Mouse (Mus musculus): Measurements from ENCODE around the gene Gng8. TPM values are rescaled to one million over a fixed set of nuclear protein-coding genes. Genes with fewer than 3 reads are reported as not detected.

Gene Gng8
- total and polyA plus RNA-seq, 2 experiments from 2014 or later = 16.4 TPM; not detected in 1

GRCm38 (mm10) chr7:16917447-16917846, 25.9 kb downstream of the Gng8 start:
- 90% methylated on average over 11 of the region's 11 CpGs for WGBS
- no peak overlapping the region for H3K4me3 ChIP-seq (ENCODE audit: low read depth, low read length)
- no peak for TF ChIP-seq CTCF (IDR thresholded peaks at IDR 0.05; ENCODE audit: low read depth)
- DNase-seq (no peak), ATAC-seq (no peak)
- H3K4me2 ChIP-seq (ENCODE audit: low read depth) = no peak overlapping the region
- H3K9me3 ChIP-seq (ENCODE audit: low read length) = no peaks in the 10 kb centered on the region
- no peak overlapping the region for H3K27ac ChIP-seq (ENCODE audit: low read depth, low read length)
- no peak overlapping the region for H3K9ac ChIP-seq
- peaks cover 16% of the 10 kb centered on the region for H3K4me1 ChIP-seq (ENCODE audit: insufficient read depth)
- H3K36me3 ChIP-seq (ENCODE audit: insufficient read depth) = peaks cover 65% of the 10 kb centered on the region
- no peaks in the 10 kb centered on the region for H3K27me3 ChIP-seq (ENCODE audit: insufficient read depth, low read length)

DNA sequence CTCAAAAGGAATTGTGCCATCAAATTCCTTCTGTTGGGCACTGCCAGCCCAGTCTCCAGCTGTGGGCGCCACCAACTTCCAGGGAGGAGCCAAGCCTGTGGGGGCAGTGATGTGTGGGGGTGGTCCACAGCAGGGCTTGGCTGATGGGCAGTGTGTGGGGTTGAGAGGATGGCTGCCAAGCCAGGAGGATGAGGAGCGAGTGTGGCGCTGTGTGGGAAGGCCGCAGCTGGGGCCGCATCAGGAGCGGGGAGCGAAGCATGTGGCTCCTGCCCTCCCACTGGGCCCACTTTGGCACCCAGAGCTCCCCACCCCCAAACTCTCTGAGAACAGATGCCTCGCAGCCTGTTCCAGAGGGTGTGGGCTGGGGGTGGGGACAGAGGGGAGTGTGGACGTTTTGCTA, 26.4 kb downstream of the Gng8 start:
- Histone ChIP-seq H3K9me3 (ENCODE audit: low read length) (no peaks in the 10 kb centered on the region), H3K36me3 (ENCODE audit: insufficient read depth) (peaks cover 65% of the 10 kb centered on the region), H3K9ac (no peak overlapping the region), H3K27ac (ENCODE audit: low read depth, low read length) (no peak overlapping the region), H3K4me3 (ENCODE audit: low read depth, low read length) (no peak overlapping the region), H3K4me1 (ENCODE audit: insufficient read depth) (peaks cover 16% of the 10 kb centered on the region), H3K4me2 (ENCODE audit: low read depth) (no peak overlapping the region), H3K27me3 (ENCODE audit: insufficient read depth, low read length) (no peaks in the 10 kb centered on the region)
- TF ChIP-seq CTCF (IDR thresholded peaks at IDR 0.05; ENCODE audit: low read depth) = no peak
- 65% methylated on average over 9 of the region's 9 CpGs for WGBS
- ATAC-seq (no peak), DNase-seq (no peak)

DNA sequence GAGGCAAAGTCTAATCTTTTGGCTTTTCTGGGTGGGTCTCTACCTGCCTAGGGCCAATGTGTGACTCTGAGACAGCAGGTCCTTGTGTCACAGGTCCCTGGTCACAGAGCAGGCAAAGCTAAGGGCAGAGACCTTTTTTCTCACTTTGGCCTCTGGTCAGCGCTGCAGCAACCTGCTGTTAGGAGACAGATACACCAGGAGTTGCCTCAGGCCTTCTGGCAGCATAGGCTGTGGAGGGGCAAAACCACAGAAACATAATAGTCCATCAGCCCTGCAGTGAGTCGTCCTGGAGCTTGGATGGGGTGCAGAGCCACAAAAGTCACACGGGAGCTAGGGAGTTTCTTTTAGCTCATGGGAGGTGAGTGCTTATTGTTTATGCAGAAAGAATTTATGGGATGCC, 27.1 kb downstream of the Gng8 start:
- Histone ChIP-seq H3K27ac (ENCODE audit: low read depth, low read length) (no peak overlapping the region), H3K4me1 (ENCODE audit: insufficient read depth) (peaks cover 16% of the 10 kb centered on the region)

GRCm38 (mm10) chr7:16919395-16920149, 28.0 kb downstream of the Gng8 start:
- H3K4me2 ChIP-seq (ENCODE audit: low read depth) = peak overlapping the region; percentile 92
- WGBS = 76% methylated on average over 13 of the region's 13 CpGs
- H3K9me3 ChIP-seq (ENCODE audit: low read length) = no peaks in the 10 kb centered on the region
- peaks cover 16% of the 10 kb centered on the region for H3K4me1 ChIP-seq (ENCODE audit: insufficient read depth)
- H3K9ac ChIP-seq = peak overlapping the region; percentile 19
- TF ChIP-seq CTCF (IDR thresholded peaks at IDR 0.05; ENCODE audit: low read depth) = no peak
- no peak overlapping the region for H3K27ac ChIP-seq (ENCODE audit: low read depth, low read length)
- peaks cover 53% of the 10 kb centered on the region for H3K36me3 ChIP-seq (ENCODE audit: insufficient read depth)
- ATAC-seq = no peak
- H3K27me3 ChIP-seq (ENCODE audit: insufficient read depth, low read length) = no peaks in the 10 kb centered on the region
- peak overlapping the region; percentile 1; the same call in 1 of the 2 replicates for H3K4me3 ChIP-seq (ENCODE audit: low read depth, low read length)
- no peak for DNase-seq

More for the DNA sequence above, 27.1 kb downstream of the Gng8 start:
- Histone ChIP-seq H3K4me3 (ENCODE audit: low read depth, low read length) (no peak overlapping the region), H3K27me3 (ENCODE audit: insufficient read depth, low read length) (no peaks in the 10 kb centered on the region), H3K9ac (no peak overlapping the region), H3K4me2 (ENCODE audit: low read depth) (no peak overlapping the region), H3K36me3 (ENCODE audit: insufficient read depth) (peaks cover 62% of the 10 kb centered on the region), H3K9me3 (ENCODE audit: low read length) (no peaks in the 10 kb centered on the region)
- DNase-seq (no peak), ATAC-seq (no peak)
- 83% methylated on average over 3 of the region's 3 CpGs for WGBS
- no peak for TF ChIP-seq CTCF (IDR thresholded peaks at IDR 0.05; ENCODE audit: low read depth)

DNA sequence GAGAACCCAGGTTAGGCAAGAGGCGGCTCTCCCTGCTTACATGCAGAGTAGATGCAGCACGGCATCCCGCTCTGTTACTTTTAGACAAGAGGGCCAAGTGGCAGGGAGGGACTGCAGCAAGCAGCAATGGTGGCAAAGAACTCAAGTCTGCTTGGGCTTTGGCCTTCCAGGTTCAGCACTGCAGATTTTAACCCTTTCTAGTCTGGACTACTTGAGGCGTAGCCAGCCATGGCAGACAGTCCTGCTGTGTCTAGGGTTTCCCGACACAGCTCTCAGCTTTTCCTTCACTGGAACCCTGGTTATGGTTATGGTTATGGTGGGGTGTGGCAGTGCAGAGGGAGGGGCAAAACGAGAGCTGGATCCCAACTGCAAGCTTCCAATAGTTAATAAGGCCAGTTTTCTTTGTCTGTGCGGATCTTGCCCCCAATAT, 28.6 kb downstream of the Gng8 start:
- Histone ChIP-seq H3K27ac (ENCODE audit: low read depth, low read length) (no peak overlapping the region), H3K4me3 (ENCODE audit: low read depth, low read length) (peak overlapping the region; percentile 1; the same call in 1 of the 2 replicates)
- 71% methylated on average over 7 of the region's 7 CpGs for WGBS

GRCm38 (mm10) chr7:16920818-16921791, 29.5 kb downstream of the Gng8 start:
- 33% methylated on average over 21 of the region's 21 CpGs for WGBS
- Histone ChIP-seq H3K9me3 (ENCODE audit: low read length) (no peaks in the 10 kb centered on the region), H3K4me2 (ENCODE audit: low read depth) (peak overlapping the region; percentile 92), H3K4me3 (ENCODE audit: low read depth, low read length) (peak overlapping the region; percentile 84), H3K36me3 (ENCODE audit: insufficient read depth) (peaks cover 38% of the 10 kb centered on the region), H3K9ac (peak overlapping the region; percentile 67), H3K4me1 (ENCODE audit: insufficient read depth) (peaks cover 16% of the 10 kb centered on the region), H3K27ac (ENCODE audit: low read depth, low read length) (peak overlapping the region; percentile 100), H3K27me3 (ENCODE audit: insufficient read depth, low read length) (no peaks in the 10 kb centered on the region)
- no peak for TF ChIP-seq CTCF (IDR thresholded peaks at IDR 0.05; ENCODE audit: low read depth)
- DNase-seq (peak; percentile 35), ATAC-seq (no peak)

More for the DNA sequence above, 28.6 kb downstream of the Gng8 start:
- ATAC-seq = no peak
- no peaks in the 10 kb centered on the region for H3K9me3 ChIP-seq (ENCODE audit: low read length)
- no peak for DNase-seq
- peaks cover 47% of the 10 kb centered on the region for H3K36me3 ChIP-seq (ENCODE audit: insufficient read depth)
- H3K4me2 ChIP-seq (ENCODE audit: low read depth) = peak overlapping the region; percentile 92
- no peak for TF ChIP-seq CTCF (IDR thresholded peaks at IDR 0.05; ENCODE audit: low read depth)
- H3K27me3 ChIP-seq (ENCODE audit: insufficient read depth, low read length) = no peaks in the 10 kb centered on the region
- H3K9ac ChIP-seq = peak overlapping the region; percentile 19; the same call in 1 of the 2 replicates
- peaks cover 16% of the 10 kb centered on the region for H3K4me1 ChIP-seq (ENCODE audit: insufficient read depth)

All from forebrain, postnatal 0 days (tissue).